Mouse (Mus musculus) heart, postnatal 25 days (tissue): ENCODE results near the gene Gm21985. TPM values are rescaled to one million over a fixed set of nuclear protein-coding genes. Genes with fewer than 3 reads are reported as not detected.
A peak's percentile ranks its signal among the peaks of the same experiment; 100 is the strongest.
"Not testable (repeated sequence)": the region's sequence is repeated elsewhere in the genome, so short reads cannot be mapped to it uniquely, and the experiment has no call there.

Experiments
- DNase-seq: peaks from one replicate; pipeline ENCODE4 v3.0.0; 2022; ENCODE audit warnings: low spot score
- intact Hi-C: fragments of 180-260 bp; cut with DNase I; formaldehyde crosslinking; loops from one replicate; pipeline ENCODE4 v1.15.1; 2025
- total RNA-seq, 2 experiments: library from RNA; stranded (reverse); gene quantifications; 2 replicates each; pipeline ENCODE4 v1.2.3; 2021

Gene Gm21985
- total RNA-seq, 2 experiments from 2014 or later: 0.55 to 0.59 TPM

GRCm38 (mm10) chr2:112448046-112448445, 181.9 kb downstream of the Gm21985 start:
- intact Hi-C loops, DNase-seq: not testable (repeated sequence)

GRCm38 (mm10) chr2:112448510-112449059, 182.5 kb downstream of the Gm21985 start:
- intact Hi-C loops: no loop called here
- no peak for DNase-seq

DNA sequence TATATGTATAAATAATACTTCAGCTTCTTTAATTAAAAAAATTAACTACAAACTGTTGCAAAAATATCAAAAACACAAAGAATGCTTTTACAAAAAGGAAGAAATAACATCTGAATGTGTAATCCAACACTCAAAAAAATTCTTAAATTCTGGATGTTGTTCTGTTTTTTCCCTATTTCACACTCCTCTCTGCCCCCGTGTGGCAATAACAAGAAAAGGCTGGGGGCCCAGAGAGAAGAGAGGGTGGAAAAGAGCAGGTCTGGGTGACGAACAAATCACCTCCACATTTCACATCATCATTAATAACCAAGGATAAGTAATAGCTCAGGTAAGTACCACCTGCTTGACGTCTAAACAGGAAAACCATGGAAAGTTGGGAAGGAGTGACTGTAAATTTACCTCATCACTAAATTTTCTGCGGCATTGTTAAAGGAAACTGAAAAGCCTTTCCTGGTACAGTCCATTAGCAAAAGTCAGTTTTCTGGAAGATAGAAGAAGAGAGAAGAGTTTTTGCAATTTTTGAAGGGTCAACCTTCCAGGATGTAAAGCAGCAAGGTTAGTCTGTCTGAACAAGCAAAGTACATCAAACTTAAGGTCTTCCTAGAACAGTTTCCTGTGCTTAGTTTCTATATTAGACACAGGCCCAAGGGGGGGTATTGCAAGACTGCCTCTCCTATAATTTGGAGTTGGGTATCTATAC, 183.6 kb downstream of the Gm21985 start:
- intact Hi-C loops: no loop called here
- DNase-seq: no peak

- intact Hi-C loops, DNase-seq: not testable (repeated sequence)
Measured at GRCm38 (mm10) chr2:112452513-112452912, 186.4 kb downstream of the Gm21985 start.

GRCm38 (mm10) chr2:112454125-112454861, 188.2 kb downstream of the Gm21985 start:
- no peak for DNase-seq
- intact Hi-C loops: loop anchor here (1.0 to 2.0 kb wide), 2 partner anchors 75 to 86 kb away; partner anchors contain the start of genes Emc4 and Katnbl1

GRCm38 (mm10) chr2:112454862-112455564, 188.9 kb downstream of the Gm21985 start, which contains the start of gene Emc7:
Emc7 (plus strand) TSS chr2:112454997.
- intact Hi-C loops: loop anchor here (1.0 to 5.0 kb wide), 4 partner anchors 37 to 193 kb away; partner anchors contain the start of genes Aven, Emc4, Katnbl1 and Nop10
- peak; percentile 92 for DNase-seq

Other genes starting within 250 kb of the Gm21985 start
- not detected for gene Olfr1311, start 241.9 kb upstream of the Gm21985 start, total RNA-seq
- not detected for gene Olfr1312, start 216.1 kb upstream of the Gm21985 start, total RNA-seq
- not detected for gene Olfr1313, start 188.5 kb upstream of the Gm21985 start, total RNA-seq
- not detected for gene Olfr1314, start 169.5 kb upstream of the Gm21985 start, total RNA-seq
- gene Olfr1315-ps1, start 150.9 kb upstream of the Gm21985 start, total RNA-seq: not detected
- gene Olfr1316, start 131.3 kb upstream of the Gm21985 start, total RNA-seq: not detected
- gene Olfr1317, start 126.0 kb upstream of the Gm21985 start, total RNA-seq: not detected
- gene Olfr1318, start 112.1 kb upstream of the Gm21985 start, total RNA-seq: not detected
- gene Lpcat4, start 26.8 kb upstream of the Gm21985 start, total RNA-seq: 1 to 10 TPM; 2.6 to 3.3 TPM
- not detected for gene Nutm1, start 7.0 kb upstream of the Gm21985 start, total RNA-seq
- 10 to 100 TPM; 62.2 to 64.3 TPM for gene Nop10, start 4.4 kb upstream of the Gm21985 start, total RNA-seq
- gene Slc12a6, start 489 bp upstream of the Gm21985 start, total RNA-seq: 10 to 100 TPM; 34.9 to 37.3 TPM
- gene Emc4, start 101.7 kb downstream of the Gm21985 start, total RNA-seq: 10 to 100 TPM; 60.5 to 61.0 TPM
- gene Katnbl1, start 112.9 kb downstream of the Gm21985 start, total RNA-seq: 1 to 10 TPM; 4.6 to 4.7 TPM
- gene Emc7, start 188.7 kb downstream of the Gm21985 start, total RNA-seq: 10 to 100 TPM; 15.3 to 15.8 TPM
- not detected for gene Chrm5, start 214.5 kb downstream of the Gm21985 start, total RNA-seq
- gene Aven, start 226.7 kb downstream of the Gm21985 start, total RNA-seq: 10 to 100 TPM; 16.3 to 18.3 TPM